In the genomic region with DNA sequence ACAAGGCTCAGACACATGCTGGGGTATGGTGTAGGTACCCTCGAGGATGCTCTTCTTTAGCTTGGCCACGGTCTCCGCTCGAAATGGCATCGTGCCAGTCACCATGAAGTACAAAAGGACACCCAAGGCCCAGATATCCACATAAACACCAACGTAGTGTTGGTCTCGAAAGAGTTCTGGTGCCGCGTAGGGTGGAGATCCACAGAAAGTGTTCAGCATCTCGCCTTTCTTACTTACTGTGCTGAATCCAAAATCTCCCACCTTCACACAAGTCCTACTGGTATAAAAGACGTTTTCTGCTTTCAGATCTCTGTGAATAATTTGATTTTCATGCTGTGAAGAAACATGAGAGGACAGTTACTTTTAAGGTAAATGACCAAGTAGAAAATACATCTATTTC, we compare ENCODE assay signal across 25 mouse cellular contexts. TPM values are rescaled to one million over a fixed set of nuclear protein-coding genes. Genes with fewer than 3 reads are reported as not detected.
DNase-seq lines count a peak whose midpoint lies in the region; ATAC-seq and TF ChIP-seq lines count a peak whose summit lies in the region.
"Had no signal": no experiment of that assay in that cellular context is flagged by ENCODE, and none has a peak within 500 bp of the region (broad histone marks: within the 10 kb centered on the region; RNA-seq: fewer than 3 reads in every experiment).

No protein-coding gene starts in this region.

- H3K27me3 ChIP-seq in myocyte (ENCODE audit: control insufficient read depth, insufficient read depth, insufficient read length) = no peaks in the 10 kb centered on the region
- H3K27me3 ChIP-seq: CH12.LX; forebrain, embryonic 13.5 days; heart, embryonic 12.5 days; heart, embryonic 15.5 days; Patski had no signal

- TF ChIP-seq POLR2A in myocyte (IDR thresholded peaks at IDR 0.05; ENCODE audit: insufficient read length, low read depth) = no peak

- no peak overlapping the region for H3ac ChIP-seq in myocyte (ENCODE audit: control insufficient read depth, insufficient read length)

- H3K79me2 ChIP-seq in myocyte (ENCODE audit: control insufficient read depth, insufficient read depth) = no peaks in the 10 kb centered on the region

- no peak overlapping the region for H3K4me2 ChIP-seq in myocyte (ENCODE audit: low read depth)
- H3K4me2 ChIP-seq: forebrain, embryonic 13.5 days; heart, embryonic 12.5 days; heart, embryonic 15.5 days; hindbrain, embryonic 14.5 days had no signal

- peaks cover 27% of the 10 kb centered on the region for H3K36me3 ChIP-seq in myocyte (ENCODE audit: control insufficient read depth, insufficient read depth)
- H3K36me3 ChIP-seq: heart, embryonic 15.5 days had no signal

- H3K4me3 ChIP-seq in myocyte = no peak overlapping the region
- H3K4me3 ChIP-seq: forebrain, embryonic 10.5 days; forebrain, embryonic 13.5 days; heart, embryonic 12.5 days; heart, embryonic 15.5 days had no signal

- no peak for DNase-seq in frontal cortex, postnatal 25 days (ENCODE audit: low spot score in 2 of 2)
- DNase-seq in right cerebral cortex, postnatal 14 days = peak; percentile 17
- no peak for DNase-seq in right cerebral cortex, adult 2 months (ENCODE audit: low spot score in 2 of 2)
- no peak for DNase-seq in adrenal gland, adult 2 months
- DNase-seq: adrenal gland, postnatal 14 days; B cell, adult 2 months; cerebellum, adult 18-20 months; cerebellum, adult 9-10 months; cerebellum, postnatal 14 days; gastrocnemius, postnatal 25 days; heart, adult 18-20 months; heart, postnatal 10 days; heart, postnatal 4 days had no signal

- peak; percentile 54 for ATAC-seq in frontal cortex, adult (ENCODE audit: low TSS enrichment)
- ATAC-seq: forebrain, embryonic 13.5 days; forebrain, embryonic 16.5 days; hindbrain, postnatal 0 days; inflammation-experienced regulatory T-cells, adult 6 months; Patski had no signal

TF ChIP-seq in myocyte, 11 proteins besides CTCF, POLR2A, EP300 and RAD21:
- peak; percentile 10 for TF ChIP-seq POLR2AphosphoS2 (IDR thresholded peaks at IDR 0.05; ENCODE audit: insufficient read length, low read depth)
- TF ChIP-seq CEBPB (IDR thresholded peaks at IDR 0.05; ENCODE audit: insufficient read depth, poor library complexity, severe bottlenecking) = no peak

RNA-seq across cellular contexts. Expression of a gene that starts 22.3 kb away (rescaled TPM):
- polyA plus RNA-seq in myocyte (2012; fragmentation: generic; extraction: Trizol) = 68.3 TPM
- total RNA-seq in adrenal gland, adult 2 months (2021) = 100 to 1,000 TPM; 155 to 624 TPM
- polyA plus RNA-seq in adrenal gland, adult 2 months (2012; rRNA removed) = 24.6 and 46.2 TPM in 2 replicates

RNA-seq across cellular contexts. Expression of a gene that starts 43.2 kb away (rescaled TPM):
- 0.23 TPM for polyA plus RNA-seq in myocyte (2012; fragmentation: generic; extraction: Trizol)
- 1 to 10 TPM; 1.8 to 2.4 TPM for total RNA-seq in adrenal gland, adult 2 months (2021)
- polyA plus RNA-seq in adrenal gland, adult 2 months (2012; rRNA removed) = 2.1 and 2.7 TPM in 2 replicates
